Mouse (Mus musculus) gastrocnemius, adult 18-20 months (tissue): ENCODE measurements around the gene C8b. TPM values are rescaled to one million over a fixed set of nuclear protein-coding genes. Genes with fewer than 3 reads are reported as not detected.

ENCODE experiments used
- DNase-seq: peaks from one replicate; pipeline ENCODE4 v3.0.0; 2021; ENCODE audit warnings: low spot score
- total RNA-seq, 2 experiments: library from RNA; stranded (reverse); gene quantifications; 2 replicates each; pipeline ENCODE4 v1.2.3; 2021

C8b gene
- total RNA-seq, 2 experiments from 2014 or later, result 0.12 TPM; not detected in 1

- DNase-seq, result no peak
Observed at GRCm38 (mm10) chr4:104810710-104811286, 44.7 kb downstream of the C8b start.

- no peak for DNase-seq
Observed at GRCm38 (mm10) chr4:104813617-104814016, 47.5 kb downstream of the C8b start.

- no peak for DNase-seq
Observed at GRCm38 (mm10) chr4:104816519-104817232, 50.6 kb downstream of the C8b start.

- no peak for DNase-seq
Observed at GRCm38 (mm10) chr4:104817509-104817908, 51.4 kb downstream of the C8b start.

- DNase-seq, result no peak
Observed at GRCm38 (mm10) chr4:104818986-104819385, 52.9 kb downstream of the C8b start.

GRCm38 (mm10) chr4:104819891-104820290, 53.8 kb downstream of the C8b start:
- DNase-seq, result no peak

- no peak for DNase-seq
Observed at GRCm38 (mm10) chr4:104823597-104824101, 57.5 kb downstream of the C8b start.

GRCm38 (mm10) chr4:104824381-104825077, 58.4 kb downstream of the C8b start:
- DNase-seq, result no peak

GRCm38 (mm10) chr4:104828939-104829338, 62.8 kb downstream of the C8b start:
- no peak for DNase-seq

- no peak for DNase-seq
Observed at GRCm38 (mm10) chr4:104835096-104835495, 69.0 kb downstream of the C8b start.

- DNase-seq, result no peak
Observed at GRCm38 (mm10) chr4:104838342-104838741, 72.2 kb downstream of the C8b start.

- no peak for DNase-seq
Observed at GRCm38 (mm10) chr4:104842204-104842603, 76.1 kb downstream of the C8b start.

GRCm38 (mm10) chr4:104843546-104843945, 77.4 kb downstream of the C8b start:
- DNase-seq, result no peak

Other genes starting within 250 kb of the C8b start
- gene Gm17662, start 91.0 kb downstream of the C8b start, total RNA-seq, result not detected
- under 1 TPM in 1 of 2 experiments, not detected in 1; 0.14 TPM for gene C8a, start 110.1 kb downstream of the C8b start, total RNA-seq
- gene Fyb2, start 147.1 kb downstream of the C8b start, total RNA-seq, result under 1 TPM; 0.07 to 0.25 TPM